Mouse (Mus musculus) embryonic facial prominence, embryonic 12.5 days (tissue): ENCODE measurements around the gene Ppara. TPM values are rescaled to one million over a fixed set of nuclear protein-coding genes. Genes with fewer than 3 reads are reported as not detected.

Source experiments
- ATAC-seq: fragments of 200-750 bp; cut with Nextera tagmentation; 2 replicates; pipeline ENCODE4 v1.8.0; 2017; ENCODE audit not compliant: insufficient number of reproducible peaks, insufficient read depth, low FRiP score, low TSS enrichment
- H3K27ac ChIP-seq: fragments of 300-500 bp; sonication (generic); 2 replicates; pipeline ENCODE4 v1.5.1; 2016; ENCODE audit warnings: mild to moderate bottlenecking
- H3K27me3 ChIP-seq: fragments of 300-500 bp; sonication (generic); 2 replicates; pipeline ENCODE4 v1.6.1; 2016; ENCODE audit warnings: mild to moderate bottlenecking, moderate library complexity
- H3K36me3 ChIP-seq: fragments of 300-500 bp; sonication (generic); 2 replicates; pipeline ENCODE4 v1.6.1; 2016; ENCODE audit warnings: mild to moderate bottlenecking
- H3K4me1 ChIP-seq: fragments of 300-500 bp; sonication (generic); 2 replicates; pipeline ENCODE4 v1.6.1; 2016
- H3K4me2 ChIP-seq: fragments of 300-500 bp; sonication (generic); replicated peaks from 2 replicates; pipeline ENCODE4 v1.6.1; 2016; ENCODE audit warnings: mild to moderate bottlenecking, moderate library complexity
- H3K4me3 ChIP-seq: fragments of 300-500 bp; sonication (generic); 2 replicates; pipeline ENCODE4 v1.5.1; 2016; ENCODE audit warnings: mild to moderate bottlenecking
- H3K9ac ChIP-seq: fragments of 300-500 bp; sonication (generic); 2 replicates; pipeline ENCODE4 v1.6.1; 2016; ENCODE audit warnings: mild to moderate bottlenecking, moderate library complexity
- H3K9me3 ChIP-seq: fragments of 300-500 bp; sonication (generic); 2 replicates; pipeline ENCODE4 v1.6.1; 2016; ENCODE audit warnings: mild to moderate bottlenecking, moderate library complexity
- WGBS: fragments of 180-500 bp; shearing (Covaris S2); methylation state at CpG from one replicate; pipeline ENCODE4 v1.1.7; 2016; 5-methylcytosine and 5-hydroxymethylcytosine counted together
- microRNA counts: library from miRNA; unstranded; fragments of <30 nt; microRNA quantifications from one replicate; lab custom pipeline; 2017
- microRNA-seq: library from miRNA; unstranded; fragments of <30 nt; microRNA quantifications from one replicate; pipeline ENCODE4, GENCODE M21; 2017
- polyA plus RNA-seq: library from polyadenylated mRNA; unstranded; fragments of >200 nt; fragmentation: Nextera tagmentation; extraction: Ambion mirVana; gene quantifications from 2 replicates; pipeline ENCODE4 v1.2.1, GENCODE M21; 2016

Ppara gene
- polyA plus RNA-seq, 1 experiment from 2014 or later = 2.2 TPM

GRCm38 (mm10) chr15:85831954-85832590 is 97.3 kb downstream of the Ppara start, which contains the start of gene Ttc38:
Gene Ttc38, plus strand, starts transcription at chr15:85832306.
- no peaks in the 10 kb centered on the region for H3K27me3 ChIP-seq
- H3K4me2 ChIP-seq = peak within 1 kb of the TSS; percentile 70
- under 1% methylated on average over 27 of the region's 27 CpGs for WGBS
- peaks cover 7% of the 10 kb centered on the region; the same call in 1 of the 2 replicates for H3K4me1 ChIP-seq
- peak within 1 kb of the TSS; percentile 49 for H3K4me3 ChIP-seq
- H3K36me3 ChIP-seq = peaks cover 3% of the 10 kb centered on the region; the same call in 1 of the 2 replicates
- H3K9ac ChIP-seq = peak within 1 kb of the TSS; percentile 52
- no peak within 1 kb of the TSS for H3K27ac ChIP-seq
- ATAC-seq = peak; percentile 83
- no peaks in the 10 kb centered on the region for H3K9me3 ChIP-seq

- H3K4me3 ChIP-seq = peak overlapping the region; percentile 49
- no peak for ATAC-seq
- H3K36me3 ChIP-seq = peaks cover 3% of the 10 kb centered on the region; the same call in 1 of the 2 replicates
- no peak overlapping the region for H3K27ac ChIP-seq
- H3K4me2 ChIP-seq = peak overlapping the region; percentile 70
- WGBS = 43% methylated on average over 8 of the region's 8 CpGs
- H3K9ac ChIP-seq = peak overlapping the region; percentile 52
- no peaks in the 10 kb centered on the region for H3K9me3 ChIP-seq
- H3K27me3 ChIP-seq = no peaks in the 10 kb centered on the region
- H3K4me1 ChIP-seq = peaks cover 7% of the 10 kb centered on the region; the same call in 1 of the 2 replicates
Measured at GRCm38 (mm10) chr15:85832599-85832998, 97.8 kb downstream of the Ppara start.

- H3K4me2 ChIP-seq = no peak overlapping the region
- no peak overlapping the region for H3K9ac ChIP-seq
- H3K36me3 ChIP-seq = peaks cover 3% of the 10 kb centered on the region; the same call in 1 of the 2 replicates
- WGBS = 51% methylated on average over 3 of the region's 3 CpGs
- no peaks in the 10 kb centered on the region for H3K27me3 ChIP-seq
- H3K4me3 ChIP-seq = no peak overlapping the region
- peaks cover 7% of the 10 kb centered on the region; the same call in 1 of the 2 replicates for H3K4me1 ChIP-seq
- no peak for ATAC-seq
- no peaks in the 10 kb centered on the region for H3K9me3 ChIP-seq
- no peak overlapping the region for H3K27ac ChIP-seq
Measured at GRCm38 (mm10) chr15:85835335-85835734, 100.6 kb downstream of the Ppara start.

GRCm38 (mm10) chr15:85836887-85837286 is 102.1 kb downstream of the Ppara start:
- H3K4me1 ChIP-seq = peaks cover 5% of the 10 kb centered on the region; the same call in 1 of the 2 replicates
- H3K27me3 ChIP-seq = no peaks in the 10 kb centered on the region
- H3K4me2 ChIP-seq = no peak overlapping the region
- no peak overlapping the region for H3K9ac ChIP-seq
- peaks cover 3% of the 10 kb centered on the region; the same call in 1 of the 2 replicates for H3K36me3 ChIP-seq
- 92% methylated on average over 5 of the region's 5 CpGs for WGBS
- H3K4me3 ChIP-seq = no peak overlapping the region
- H3K9me3 ChIP-seq = no peaks in the 10 kb centered on the region
- H3K27ac ChIP-seq = no peak overlapping the region
- ATAC-seq = no peak

GRCm38 (mm10) chr15:85840983-85841382 is 106.2 kb downstream of the Ppara start:
- H3K9me3 ChIP-seq = no peaks in the 10 kb centered on the region
- H3K4me2 ChIP-seq = no peak overlapping the region
- H3K36me3 ChIP-seq = peaks cover 2% of the 10 kb centered on the region; the same call in 1 of the 2 replicates
- no peaks in the 10 kb centered on the region for H3K27me3 ChIP-seq
- WGBS = 31% methylated on average over 6 of the region's 6 CpGs
- no peak overlapping the region for H3K27ac ChIP-seq
- no peak overlapping the region for H3K9ac ChIP-seq
- no peaks in the 10 kb centered on the region for H3K4me1 ChIP-seq
- H3K4me3 ChIP-seq = no peak overlapping the region
- ATAC-seq = no peak

GRCm38 (mm10) chr15:85841796-85842360 is 107.1 kb downstream of the Ppara start:
- no peaks in the 10 kb centered on the region for H3K4me1 ChIP-seq
- WGBS = 77% methylated on average over 5 of the region's 5 CpGs

GRCm38 (mm10) chr15:85845071-85845470 is 110.3 kb downstream of the Ppara start:
- H3K4me3 ChIP-seq = no peak overlapping the region

More at GRCm38 (mm10) chr15:85841796-85842360, 107.1 kb downstream of the Ppara start:
- no peak for ATAC-seq
- H3K27ac ChIP-seq = no peak overlapping the region
- H3K4me3 ChIP-seq = no peak overlapping the region
- no peaks in the 10 kb centered on the region for H3K27me3 ChIP-seq
- H3K4me2 ChIP-seq = no peak overlapping the region
- H3K9ac ChIP-seq = no peak overlapping the region
- H3K36me3 ChIP-seq = no peaks in the 10 kb centered on the region
- H3K9me3 ChIP-seq = no peaks in the 10 kb centered on the region

GRCm38 (mm10) chr15:85851656-85852392 is 117.0 kb downstream of the Ppara start:
- no peaks in the 10 kb centered on the region for H3K36me3 ChIP-seq
- no peak for ATAC-seq
- H3K9me3 ChIP-seq = no peaks in the 10 kb centered on the region
- 79% methylated on average over 12 of the region's 12 CpGs for WGBS
- H3K27ac ChIP-seq = no peak overlapping the region
- no peaks in the 10 kb centered on the region for H3K4me1 ChIP-seq
- no peaks in the 10 kb centered on the region for H3K27me3 ChIP-seq
- H3K4me2 ChIP-seq = no peak overlapping the region
- H3K4me3 ChIP-seq = no peak overlapping the region
- no peak overlapping the region for H3K9ac ChIP-seq

More at GRCm38 (mm10) chr15:85845071-85845470, 110.3 kb downstream of the Ppara start:
- Histone ChIP-seq H3K4me1 (no peaks in the 10 kb centered on the region), H3K9me3 (no peaks in the 10 kb centered on the region), H3K27ac (no peak overlapping the region), H3K9ac (no peak overlapping the region), H3K27me3 (no peaks in the 10 kb centered on the region), H3K4me2 (no peak overlapping the region), H3K36me3 (no peaks in the 10 kb centered on the region)
- no peak for ATAC-seq

MicroRNAs encoded within 50 kb of the gene (microRNA counts, 519-probe panel; counts per million panel counts)
- 4,550 counts per million, percentile 82 among the panel's probes with 10 or more counts for microRNA mmu-let-7b (lab: Ali Mortazavi, UCI)
- microRNA mmu-let-7c (lab: Ali Mortazavi, UCI) = 5,240 counts per million, percentile 89 among the panel's probes with 10 or more counts

Small RNAs within 50 kb of the gene (microRNA-seq; reads per million reads assigned to microRNA genes)
- 461 reads per million, percentile 68 among the genes with 10 or more reads in this experiment for gene Mirlet7b
- 48.4 reads per million, percentile 43 among the genes with 10 or more reads in this experiment for gene Mirlet7c-2

Other genes with a start within 250 kb of the Ppara start
- gene 7530416G11Rik, start 231.8 kb upstream of the Ppara start, polyA plus RNA-seq = not detected in 2 replicates
- gene Wnt7b, start 152.5 kb upstream of the Ppara start, polyA plus RNA-seq = 31.5 and 34.3 TPM in 2 replicates
- gene Cdpf1, start 76.7 kb downstream of the Ppara start, polyA plus RNA-seq = 26.7 and 27.9 TPM in 2 replicates
- gene Pkdrej, start 86.8 kb downstream of the Ppara start, polyA plus RNA-seq = 0.15 and 0.33 TPM in 2 replicates
- gene Ttc38, start 97.3 kb downstream of the Ppara start, polyA plus RNA-seq = 6.1 and 6.7 TPM in 2 replicates
- gene Gtse1, start 124.8 kb downstream of the Ppara start, polyA plus RNA-seq = 30.3 and 33.2 TPM in 2 replicates
- 48.5 and 51.8 TPM in 2 replicates for gene Trmu, start 144.3 kb downstream of the Ppara start, polyA plus RNA-seq